Mouse (Mus musculus): Measurements from ENCODE around the gene Grip1. TPM values are rescaled to one million over a fixed set of nuclear protein-coding genes. Genes with fewer than 3 reads are reported as not detected.

Gene Grip1
- polyA plus RNA-seq, 1 experiment = 0.08 TPM

- Histone ChIP-seq H3K4me2 (ENCODE audit: low read depth) (no peak overlapping the region), H3K36me3 (ENCODE audit: control insufficient read depth, insufficient read depth) (no peaks in the 10 kb centered on the region), H3K4me3 (no peak overlapping the region), H3ac (ENCODE audit: control insufficient read depth, insufficient read length) (no peak overlapping the region), H3K27me3 (ENCODE audit: control insufficient read depth, insufficient read depth, insufficient read length) (no peaks in the 10 kb centered on the region), H3K79me2 (ENCODE audit: control insufficient read depth, insufficient read depth) (no peaks in the 10 kb centered on the region)
- TF ChIP-seq TCF3 (IDR thresholded peaks at IDR 0.05; ENCODE audit: insufficient read length, low read depth) (no peak), MYOG (IDR thresholded peaks at IDR 0.05; ENCODE audit: control insufficient read depth in 1 of 3, insufficient read depth in 1 of 3, insufficient read length in 2 of 3, low read depth in 2 of 3) (no peak), MAX (IDR thresholded peaks at IDR 0.05; ENCODE audit: low read depth) (no peak), MYOD1 (IDR thresholded peaks at IDR 0.05; ENCODE audit: control insufficient read depth in 1 of 3, insufficient read length in 2 of 3, low read depth in 2 of 3) (no peak)
Observed at GRCm38 (mm10) chr10:119722471-119722870, 268.8 kb downstream of the Grip1 start.

- Histone ChIP-seq H3K36me3 (ENCODE audit: control insufficient read depth, insufficient read depth) (no peaks in the 10 kb centered on the region), H3K4me3 (no peak overlapping the region), H3ac (ENCODE audit: control insufficient read depth, insufficient read length) (no peak overlapping the region), H3K79me2 (ENCODE audit: control insufficient read depth, insufficient read depth) (no peaks in the 10 kb centered on the region), H3K27me3 (ENCODE audit: control insufficient read depth, insufficient read depth, insufficient read length) (no peaks in the 10 kb centered on the region), H3K4me2 (ENCODE audit: low read depth) (no peak overlapping the region)
- TF ChIP-seq E2F4 (IDR thresholded peaks at IDR 0.05; ENCODE audit: insufficient read depth) (no peak), TCF3 (IDR thresholded peaks at IDR 0.05; ENCODE audit: insufficient read length, low read depth) (no peak), MYOD1 (IDR thresholded peaks at IDR 0.05; ENCODE audit: control insufficient read depth in 1 of 3, insufficient read length in 2 of 3, low read depth in 2 of 3) (no peak), MYOG (IDR thresholded peaks at IDR 0.05; ENCODE audit: control insufficient read depth in 1 of 3, insufficient read depth in 1 of 3, insufficient read length in 2 of 3, low read depth in 2 of 3) (no peak), SRF (IDR thresholded peaks at IDR 0.05; ENCODE audit: control insufficient read depth, insufficient read length, low read depth) (no peak), TCF12 (IDR thresholded peaks at IDR 0.05; ENCODE audit: insufficient read depth, poor library complexity, severe bottlenecking) (no peak), POLR2AphosphoS2 (IDR thresholded peaks at IDR 0.05; ENCODE audit: insufficient read length, low read depth) (no peak), MAX (IDR thresholded peaks at IDR 0.05; ENCODE audit: low read depth) (no peak), USF1 (IDR thresholded peaks at IDR 0.05; ENCODE audit: low read depth) (no peak), CEBPB (IDR thresholded peaks at IDR 0.05; ENCODE audit: insufficient read depth, poor library complexity, severe bottlenecking) (no peak), POLR2A (IDR thresholded peaks at IDR 0.05; ENCODE audit: insufficient read length, low read depth) (no peak), REST (IDR thresholded peaks at IDR 0.05; ENCODE audit: insufficient read depth, insufficient read length) (no peak)
Observed at GRCm38 (mm10) chr10:119723671-119724070, 270.0 kb downstream of the Grip1 start.

- TF ChIP-seq POLR2A (IDR thresholded peaks at IDR 0.05; ENCODE audit: insufficient read length, low read depth) (no peak), TCF3 (IDR thresholded peaks at IDR 0.05; ENCODE audit: insufficient read length, low read depth) (no peak), SRF (IDR thresholded peaks at IDR 0.05; ENCODE audit: control insufficient read depth, insufficient read length, low read depth) (no peak), REST (IDR thresholded peaks at IDR 0.05; ENCODE audit: insufficient read depth, insufficient read length) (no peak), MYOD1 (IDR thresholded peaks at IDR 0.05; ENCODE audit: control insufficient read depth in 1 of 3, insufficient read length in 2 of 3, low read depth in 2 of 3) (no peak), TCF12 (IDR thresholded peaks at IDR 0.05; ENCODE audit: insufficient read depth, poor library complexity, severe bottlenecking) (no peak), E2F4 (IDR thresholded peaks at IDR 0.05; ENCODE audit: insufficient read depth) (no peak), USF1 (IDR thresholded peaks at IDR 0.05; ENCODE audit: low read depth) (no peak), POLR2AphosphoS2 (IDR thresholded peaks at IDR 0.05; ENCODE audit: insufficient read length, low read depth) (no peak), MYOG (IDR thresholded peaks at IDR 0.05; ENCODE audit: control insufficient read depth in 1 of 3, insufficient read depth in 1 of 3, insufficient read length in 2 of 3, low read depth in 2 of 3) (no peak), CEBPB (IDR thresholded peaks at IDR 0.05; ENCODE audit: insufficient read depth, poor library complexity, severe bottlenecking) (no peak), MAX (IDR thresholded peaks at IDR 0.05; ENCODE audit: low read depth) (no peak)
- no peaks in the 10 kb centered on the region for H3K27me3 ChIP-seq (ENCODE audit: control insufficient read depth, insufficient read depth, insufficient read length)
- H3K4me3 ChIP-seq = no peak overlapping the region
- H3K4me2 ChIP-seq (ENCODE audit: low read depth) = no peak overlapping the region
- H3K79me2 ChIP-seq (ENCODE audit: control insufficient read depth, insufficient read depth) = no peaks in the 10 kb centered on the region
- H3ac ChIP-seq (ENCODE audit: control insufficient read depth, insufficient read length) = no peak overlapping the region
- H3K36me3 ChIP-seq (ENCODE audit: control insufficient read depth, insufficient read depth) = no peaks in the 10 kb centered on the region
Observed at GRCm38 (mm10) chr10:119725363-119725762, 271.7 kb downstream of the Grip1 start.

GRCm38 (mm10) chr10:119725966-119726365 lies 272.3 kb downstream of the Grip1 start:
- no peak for TF ChIP-seq TCF3 (IDR thresholded peaks at IDR 0.05; ENCODE audit: insufficient read length, low read depth)
- TF ChIP-seq TCF12 (IDR thresholded peaks at IDR 0.05; ENCODE audit: insufficient read depth, poor library complexity, severe bottlenecking) = no peak
- no peak for TF ChIP-seq CEBPB (IDR thresholded peaks at IDR 0.05; ENCODE audit: insufficient read depth, poor library complexity, severe bottlenecking)
- no peak for TF ChIP-seq MYOG (IDR thresholded peaks at IDR 0.05; ENCODE audit: control insufficient read depth in 1 of 3, insufficient read depth in 1 of 3, insufficient read length in 2 of 3, low read depth in 2 of 3)
- no peak for TF ChIP-seq POLR2A (IDR thresholded peaks at IDR 0.05; ENCODE audit: insufficient read length, low read depth)
- TF ChIP-seq MAX (IDR thresholded peaks at IDR 0.05; ENCODE audit: low read depth) = no peak
- no peak for TF ChIP-seq MYOD1 (IDR thresholded peaks at IDR 0.05; ENCODE audit: control insufficient read depth in 1 of 3, insufficient read length in 2 of 3, low read depth in 2 of 3)
- no peak for TF ChIP-seq E2F4 (IDR thresholded peaks at IDR 0.05; ENCODE audit: insufficient read depth)
- TF ChIP-seq REST (IDR thresholded peaks at IDR 0.05; ENCODE audit: insufficient read depth, insufficient read length) = no peak
- TF ChIP-seq POLR2AphosphoS2 (IDR thresholded peaks at IDR 0.05; ENCODE audit: insufficient read length, low read depth) = no peak
- no peak for TF ChIP-seq SRF (IDR thresholded peaks at IDR 0.05; ENCODE audit: control insufficient read depth, insufficient read length, low read depth)
- TF ChIP-seq USF1 (IDR thresholded peaks at IDR 0.05; ENCODE audit: low read depth) = no peak
- H3K79me2 ChIP-seq (ENCODE audit: control insufficient read depth, insufficient read depth) = no peaks in the 10 kb centered on the region
- H3ac ChIP-seq (ENCODE audit: control insufficient read depth, insufficient read length) = no peak overlapping the region
- H3K27me3 ChIP-seq (ENCODE audit: control insufficient read depth, insufficient read depth, insufficient read length) = no peaks in the 10 kb centered on the region
- no peak overlapping the region for H3K4me3 ChIP-seq
- no peak overlapping the region for H3K4me2 ChIP-seq (ENCODE audit: low read depth)
- no peaks in the 10 kb centered on the region for H3K36me3 ChIP-seq (ENCODE audit: control insufficient read depth, insufficient read depth)

- TF ChIP-seq MYOG (IDR thresholded peaks at IDR 0.05; ENCODE audit: control insufficient read depth in 1 of 3, insufficient read depth in 1 of 3, insufficient read length in 2 of 3, low read depth in 2 of 3) = no peak
- TF ChIP-seq TCF12 (IDR thresholded peaks at IDR 0.05; ENCODE audit: insufficient read depth, poor library complexity, severe bottlenecking) = no peak
- TF ChIP-seq CEBPB (IDR thresholded peaks at IDR 0.05; ENCODE audit: insufficient read depth, poor library complexity, severe bottlenecking) = no peak
- TF ChIP-seq MAX (IDR thresholded peaks at IDR 0.05; ENCODE audit: low read depth) = no peak
- no peak for TF ChIP-seq MYOD1 (IDR thresholded peaks at IDR 0.05; ENCODE audit: control insufficient read depth in 1 of 3, insufficient read length in 2 of 3, low read depth in 2 of 3)
- no peak for TF ChIP-seq POLR2A (IDR thresholded peaks at IDR 0.05; ENCODE audit: insufficient read length, low read depth)
- TF ChIP-seq USF1 (IDR thresholded peaks at IDR 0.05; ENCODE audit: low read depth) = no peak
- no peak for TF ChIP-seq POLR2AphosphoS2 (IDR thresholded peaks at IDR 0.05; ENCODE audit: insufficient read length, low read depth)
- no peak for TF ChIP-seq E2F4 (IDR thresholded peaks at IDR 0.05; ENCODE audit: insufficient read depth)
- TF ChIP-seq TCF3 (IDR thresholded peaks at IDR 0.05; ENCODE audit: insufficient read length, low read depth) = no peak
- Histone ChIP-seq H3K79me2 (ENCODE audit: control insufficient read depth, insufficient read depth) (no peaks in the 10 kb centered on the region), H3K4me2 (ENCODE audit: low read depth) (no peak overlapping the region), H3K36me3 (ENCODE audit: control insufficient read depth, insufficient read depth) (no peaks in the 10 kb centered on the region), H3ac (ENCODE audit: control insufficient read depth, insufficient read length) (no peak overlapping the region), H3K27me3 (ENCODE audit: control insufficient read depth, insufficient read depth, insufficient read length) (no peaks in the 10 kb centered on the region), H3K4me3 (no peak overlapping the region)
Observed at GRCm38 (mm10) chr10:119726921-119727320, 273.3 kb downstream of the Grip1 start.

Measured in myocyte (in vitro differentiated cells).